Mouse (Mus musculus) brown adipose tissue, adult 24 weeks (tissue): ENCODE measurements around the gene Ankrd9. TPM values are rescaled to one million over a fixed set of nuclear protein-coding genes. Genes with fewer than 3 reads are reported as not detected.

Experiments
- polyA plus RNA-seq: library from polyadenylated mRNA; stranded (reverse); fragments of >200 nt; gene quantifications from 2 replicates; pipeline ENCODE4 v1.2.4, GENCODE M21; 2012; ENCODE audit not compliant: missing spikeins, insufficient read depth, insufficient read length

The Ankrd9 gene
- polyA plus RNA-seq, 1 experiment = 20.9 TPM

Other genes with a start within 250 kb of the Ankrd9 start
- 18.4 and 24.8 TPM in 2 replicates for gene Wdr20, start 241.1 kb downstream of the Ankrd9 start, polyA plus RNA-seq
- not detected in 2 replicates for gene Mok, start 138.1 kb downstream of the Ankrd9 start, polyA plus RNA-seq
- gene Zfp839, start 128.8 kb downstream of the Ankrd9 start, polyA plus RNA-seq = 3.8 and 4.2 TPM in 2 replicates
- gene Cinp, start 89.9 kb downstream of the Ankrd9 start, polyA plus RNA-seq = 35.5 and 37.9 TPM in 2 replicates
- 3.3 TPM in 2 replicates for gene Tecpr2, start 89.8 kb downstream of the Ankrd9 start, polyA plus RNA-seq
- gene Rcor1, start 60.3 kb upstream of the Ankrd9 start, polyA plus RNA-seq = 6.8 and 9.7 TPM in 2 replicates
- gene Traf3, start 187.3 kb upstream of the Ankrd9 start, polyA plus RNA-seq = 4.7 and 5.1 TPM in 2 replicates
- gene 4930595D18Rik, start 205.5 kb upstream of the Ankrd9 start, polyA plus RNA-seq = not detected in 2 replicates